Mouse (Mus musculus) hindbrain, embryonic 16.5 days (tissue): ENCODE measurements around the gene S100a13. TPM values are rescaled to one million over a fixed set of nuclear protein-coding genes. Genes with fewer than 3 reads are reported as not detected.
A peak's percentile ranks its signal among the peaks of the same experiment; 100 is the strongest.

Experiments used
- ATAC-seq: fragments of 200-750 bp; cut with Nextera tagmentation; 2 replicates; pipeline ENCODE4 v1.8.0; 2017; ENCODE audit warnings: moderate TSS enrichment, moderate library complexity
- H3K27ac ChIP-seq: fragments of 300-500 bp; sonication (generic); 2 replicates; pipeline ENCODE4 v1.5.1; 2014; ENCODE audit warnings: low read depth, mild to moderate bottlenecking, control low read depth, low read length, moderate library complexity
- H3K27me3 ChIP-seq: fragments of 300-500 bp; sonication (generic); replicated peaks from 2 replicates; pipeline ENCODE4 v1.6.1; 2014; ENCODE audit warnings: low read length; ENCODE audit not compliant: control insufficient read depth, insufficient read depth
- H3K36me3 ChIP-seq: fragments of 300-500 bp; sonication (generic); 2 replicates; pipeline ENCODE4 v1.6.1; 2014; ENCODE audit warnings: mild to moderate bottlenecking, low read length, moderate library complexity, mixed read lengths; ENCODE audit not compliant: control insufficient read depth, insufficient read depth
- H3K4me1 ChIP-seq: fragments of 300-500 bp; sonication (generic); 2 replicates; pipeline ENCODE4 v1.6.1; 2014; ENCODE audit warnings: low read depth, low read length; ENCODE audit not compliant: control insufficient read depth, insufficient read depth
- H3K4me2 ChIP-seq: fragments of 300-500 bp; sonication (generic); 2 replicates; pipeline ENCODE4 v1.6.1; 2014; ENCODE audit warnings: mild to moderate bottlenecking, low read length, control low read depth, moderate library complexity
- H3K4me3 ChIP-seq: fragments of 300-500 bp; sonication (generic); 2 replicates; pipeline ENCODE4 v1.5.1; 2014; ENCODE audit warnings: mild to moderate bottlenecking, low read length, control low read depth, moderate library complexity
- H3K9ac ChIP-seq: fragments of 300-500 bp; sonication (generic); 2 replicates; pipeline ENCODE4 v1.6.1; 2014; ENCODE audit warnings: low read depth, mild to moderate bottlenecking, control low read depth, low read length, moderate library complexity
- H3K9me3 ChIP-seq: fragments of 300-500 bp; sonication (generic); 2 replicates; pipeline ENCODE4 v1.6.1; 2014; ENCODE audit warnings: mild to moderate bottlenecking, low read length, moderate library complexity; ENCODE audit not compliant: control insufficient read depth
- WGBS: fragments of 180-500 bp; shearing (Covaris S2); extraction: QIAGEN DNeasy Blood & Tissue Kit; methylation state at CpG from one replicate; pipeline ENCODE4 v1.1.7; 2014; 5-methylcytosine and 5-hydroxymethylcytosine counted together
- polyA plus RNA-seq: library from polyadenylated mRNA; unstranded; fragments of >200 nt; fragmentation: Nextera tagmentation; extraction: Ambion mirVana; gene quantifications from 2 replicates; pipeline ENCODE4 v1.2.1, GENCODE M21; 2015

Gene S100a13
- polyA plus RNA-seq, 1 experiment from 2014 or later: 17.2 TPM

DNA sequence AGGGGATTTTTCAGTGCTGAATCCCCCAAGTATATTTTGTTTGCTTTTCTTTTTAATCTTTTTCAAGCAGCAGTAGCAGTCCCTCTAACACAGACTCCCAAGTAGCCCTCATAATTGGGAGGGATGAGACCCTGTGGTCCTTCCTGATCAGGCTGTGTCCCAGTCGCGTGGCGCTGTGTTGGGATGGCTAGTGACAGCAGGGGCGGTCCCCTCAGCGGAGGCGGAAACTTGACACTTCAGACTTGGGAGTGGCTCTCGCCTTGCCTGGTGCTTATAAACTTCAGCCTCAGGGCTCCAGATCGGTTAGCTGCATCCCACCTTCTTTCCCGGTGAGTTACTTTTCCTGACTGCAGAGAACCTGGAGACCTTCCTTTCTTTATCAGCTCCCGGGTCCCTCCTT lies 456 bp downstream of the S100a13 start:
- under 1% methylated on average over 10 of the region's 10 CpGs for WGBS
- H3K4me3 ChIP-seq: peak overlapping the region; percentile 32
- ATAC-seq: peak; percentile 47; the same call in 1 of the 2 replicates

DNA sequence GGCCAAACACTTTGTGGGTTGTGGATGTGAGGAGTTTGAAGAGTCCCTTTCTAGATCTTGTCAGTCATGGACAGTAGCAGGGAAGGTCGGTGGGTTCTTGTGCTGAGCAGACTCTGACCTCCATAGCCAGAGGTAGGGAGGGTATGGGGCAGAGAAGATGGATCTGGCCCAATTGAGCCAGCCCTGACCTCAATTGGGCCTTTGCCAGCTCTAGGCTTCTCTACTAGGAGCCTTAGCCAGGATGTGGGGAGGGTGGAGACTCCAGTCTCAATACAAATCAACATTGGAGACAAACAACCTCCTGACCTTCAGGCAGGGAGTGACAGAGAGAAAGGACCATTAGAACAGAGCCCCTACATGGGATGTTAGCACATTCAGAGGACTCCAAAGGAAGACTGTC lies 1.0 kb downstream of the S100a13 start:
- Histone ChIP-seq H3K9me3 (no peaks in the 10 kb centered on the region), H3K4me3 (peak overlapping the region; percentile 32), H3K27me3 (peaks cover 24% of the 10 kb centered on the region), H3K9ac (peak overlapping the region; percentile 41), H3K27ac (no peak overlapping the region), H3K4me2 (peak overlapping the region; percentile 61), H3K4me1 (peaks cover 3% of the 10 kb centered on the region; the same call in 1 of the 2 replicates), H3K36me3 (no peaks in the 10 kb centered on the region)
- ATAC-seq: 0 out of 2 replicates have a peak, but pooled peaks have one; percentile 4
- WGBS: 25% methylated on average over 1 of the region's 1 CpGs

More for the DNA sequence above, 456 bp downstream of the S100a13 start:
- Histone ChIP-seq H3K27me3 (peaks cover 24% of the 10 kb centered on the region), H3K4me2 (peak overlapping the region; percentile 61), H3K9me3 (no peaks in the 10 kb centered on the region), H3K36me3 (no peaks in the 10 kb centered on the region), H3K27ac (no peak overlapping the region), H3K4me1 (peaks cover 3% of the 10 kb centered on the region; the same call in 1 of the 2 replicates), H3K9ac (peak overlapping the region; percentile 41)

DNA sequence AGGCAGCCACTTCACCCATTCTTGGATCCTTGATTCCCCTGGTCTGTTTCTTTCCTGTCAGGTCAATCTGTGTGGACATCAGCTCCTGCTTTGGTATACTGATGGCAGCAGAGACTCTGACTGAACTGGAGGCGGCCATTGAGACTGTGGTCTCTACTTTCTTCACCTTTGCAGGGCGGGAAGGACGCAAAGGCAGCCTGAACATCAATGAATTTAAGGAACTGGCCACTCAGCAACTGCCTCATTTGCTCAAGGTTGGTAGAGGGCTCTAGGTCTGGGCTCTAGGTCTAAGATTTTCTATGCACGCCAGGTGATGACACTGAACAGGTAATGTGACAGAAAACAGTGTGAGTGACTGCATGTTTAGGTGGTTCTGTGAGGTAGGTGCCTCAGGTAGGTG lies 1.6 kb downstream of the S100a13 start:
- H3K27me3 ChIP-seq: peaks cover 24% of the 10 kb centered on the region
- no peaks in the 10 kb centered on the region for H3K9me3 ChIP-seq
- H3K4me1 ChIP-seq: peaks cover 3% of the 10 kb centered on the region; the same call in 1 of the 2 replicates
- ATAC-seq: no peak
- no peak overlapping the region for H3K27ac ChIP-seq
- H3K4me2 ChIP-seq: no peak overlapping the region
- H3K4me3 ChIP-seq: no peak overlapping the region
- no peaks in the 10 kb centered on the region for H3K36me3 ChIP-seq
- 88% methylated on average over 4 of the region's 4 CpGs for WGBS
- H3K9ac ChIP-seq: no peak overlapping the region

DNA sequence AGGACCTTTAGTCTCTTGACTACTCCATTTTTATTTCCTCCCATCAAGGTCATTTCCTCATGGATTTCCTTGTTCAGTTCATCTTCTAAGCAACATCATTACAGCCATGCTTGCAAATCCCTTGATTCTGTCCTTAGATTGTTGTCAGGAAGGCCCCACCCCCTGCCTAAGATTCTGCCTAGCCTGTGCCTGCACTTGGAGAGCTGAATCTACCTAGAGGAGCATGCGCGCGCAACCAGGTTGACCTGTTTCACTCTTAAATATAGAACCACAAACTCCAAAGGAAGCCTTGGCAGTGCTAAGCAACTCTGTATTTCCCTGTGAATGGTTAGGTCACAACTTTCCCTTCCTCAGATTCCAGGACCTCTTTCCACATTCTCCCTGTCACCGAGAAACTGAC lies 3.5 kb downstream of the S100a13 start:
- Histone ChIP-seq H3K4me3 (no peak overlapping the region), H3K9me3 (no peaks in the 10 kb centered on the region), H3K36me3 (no peaks in the 10 kb centered on the region), H3K27me3 (peaks cover 20% of the 10 kb centered on the region), H3K4me2 (no peak overlapping the region), H3K9ac (no peak overlapping the region), H3K4me1 (peaks cover 3% of the 10 kb centered on the region; the same call in 1 of the 2 replicates), H3K27ac (no peak overlapping the region)
- WGBS: 84% methylated on average over 4 of the region's 4 CpGs
- ATAC-seq: no peak

DNA sequence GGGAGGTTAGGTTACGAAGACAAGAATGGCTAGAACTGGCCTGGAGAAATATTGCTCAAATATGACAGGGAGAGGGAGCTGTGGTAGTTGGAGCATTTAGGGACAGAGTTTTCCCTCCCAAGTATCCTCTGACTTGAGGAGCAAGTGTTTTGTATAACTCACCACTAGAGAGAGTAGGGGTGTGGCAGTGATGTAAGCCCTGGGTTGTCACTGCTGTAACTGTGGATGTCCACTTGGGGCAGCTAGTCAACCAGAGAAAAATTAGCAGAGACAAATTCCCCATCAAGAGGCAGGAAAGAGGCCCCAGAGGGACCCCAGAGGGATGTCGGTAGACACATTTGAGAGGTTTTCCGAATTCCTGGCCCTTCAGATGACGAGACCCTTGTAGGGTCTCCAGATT lies 11.2 kb downstream of the S100a13 start:
- Histone ChIP-seq H3K9ac (no peak overlapping the region), H3K4me1 (no peaks in the 10 kb centered on the region), H3K9me3 (no peaks in the 10 kb centered on the region), H3K27me3 (no peaks in the 10 kb centered on the region), H3K36me3 (no peaks in the 10 kb centered on the region), H3K4me2 (no peak overlapping the region), H3K27ac (no peak overlapping the region), H3K4me3 (no peak overlapping the region)
- ATAC-seq: peak; percentile 45; the same call in 1 of the 2 replicates
- WGBS: 76% methylated on average over 4 of the region's 4 CpGs

DNA sequence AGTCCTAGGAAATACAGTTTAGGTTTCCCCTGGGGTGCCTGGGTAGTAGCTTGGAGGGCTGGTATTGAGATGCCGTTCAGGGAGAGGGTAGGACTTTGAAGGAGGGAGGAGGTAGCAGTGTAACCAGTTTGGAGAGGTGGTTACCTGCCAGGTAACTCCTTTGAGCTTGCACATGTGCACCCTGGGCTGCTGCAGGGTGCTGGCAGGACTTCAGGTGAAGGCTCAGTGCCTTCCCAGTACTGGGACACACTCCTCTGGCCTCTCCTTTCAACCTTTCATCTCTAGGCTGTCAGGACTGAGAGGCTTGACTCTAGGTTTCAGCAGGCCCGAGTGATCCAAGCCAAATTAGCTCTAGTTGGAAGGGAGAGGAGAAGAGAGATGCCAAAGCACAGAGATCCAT lies 11.8 kb downstream of the S100a13 start:
- no peak overlapping the region for H3K27ac ChIP-seq
- no peaks in the 10 kb centered on the region for H3K4me1 ChIP-seq
- no peaks in the 10 kb centered on the region for H3K9me3 ChIP-seq
- no peak for ATAC-seq
- no peaks in the 10 kb centered on the region for H3K36me3 ChIP-seq
- H3K9ac ChIP-seq: no peak overlapping the region
- WGBS: 84% methylated on average over 2 of the region's 2 CpGs
- no peak overlapping the region for H3K4me3 ChIP-seq
- no peak overlapping the region for H3K4me2 ChIP-seq
- H3K27me3 ChIP-seq: no peaks in the 10 kb centered on the region

DNA sequence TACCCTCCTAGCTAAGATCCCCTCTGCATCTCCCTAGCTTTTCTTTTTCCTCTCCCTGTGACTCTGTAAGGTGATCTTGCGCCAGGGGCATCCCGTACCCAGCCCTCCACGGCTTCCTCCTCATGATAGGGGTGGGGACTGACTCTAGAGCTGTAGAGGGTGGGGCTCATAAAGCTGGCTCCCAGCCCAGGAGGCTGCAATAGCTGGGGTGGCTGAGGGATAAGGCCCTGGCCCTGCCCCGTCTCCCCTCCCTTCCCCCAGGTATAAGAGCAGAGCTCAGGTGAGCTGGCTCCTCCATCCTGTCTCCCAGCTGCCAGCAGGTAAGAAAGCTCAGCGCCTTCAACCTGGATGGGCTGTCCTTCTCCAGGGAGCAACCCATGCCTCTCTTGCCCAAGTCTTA lies 12.3 kb downstream of the S100a13 start, which contains the start of gene S100a14:
TSS of gene S100a14 (plus strand) at position 277 of the 400 bp plus-strand sequence.
- Histone ChIP-seq H3K27ac (no peak within 1 kb of the TSS), H3K4me1 (no peaks in the 10 kb centered on the region), H3K36me3 (no peaks in the 10 kb centered on the region), H3K9ac (no peak within 1 kb of the TSS), H3K9me3 (no peaks in the 10 kb centered on the region), H3K27me3 (no peaks in the 10 kb centered on the region), H3K4me3 (no peak within 1 kb of the TSS), H3K4me2 (no peak within 1 kb of the TSS)
- WGBS: 80% methylated on average over 5 of the region's 5 CpGs
- ATAC-seq: no peak

DNA sequence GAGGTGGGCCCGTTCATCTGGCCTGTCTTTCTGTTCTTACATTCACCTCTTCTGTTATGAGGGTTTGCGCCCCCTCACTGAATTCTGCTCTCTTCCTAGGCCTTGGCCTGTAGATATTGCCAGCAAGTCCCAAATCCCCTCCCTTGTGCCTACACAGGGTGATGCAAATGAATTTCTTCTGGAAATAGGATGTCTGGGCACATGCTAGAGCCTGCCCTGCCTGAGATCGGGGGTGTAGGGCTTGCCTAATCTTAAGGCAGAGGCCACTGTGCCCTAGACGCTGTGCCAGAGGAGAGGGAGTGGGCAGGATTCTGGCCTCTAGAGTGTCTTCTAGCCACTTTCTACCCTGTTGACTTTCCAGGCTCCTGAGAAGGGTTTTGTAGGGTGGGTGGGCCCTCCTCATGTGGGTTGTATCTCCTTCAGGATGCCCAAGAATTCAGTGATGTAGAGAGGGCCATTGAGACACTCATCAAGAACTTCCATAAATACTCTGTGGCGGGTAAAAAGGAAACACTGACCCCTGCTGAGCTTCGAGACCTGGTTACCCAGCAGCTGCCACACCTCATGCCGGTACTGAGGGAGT lies 13.1 kb downstream of the S100a13 start:
- H3K4me1 ChIP-seq: no peaks in the 10 kb centered on the region
- no peaks in the 10 kb centered on the region for H3K27me3 ChIP-seq
- no peak for ATAC-seq
- no peak overlapping the region for H3K4me2 ChIP-seq
- WGBS: 88% methylated on average over 7 of the region's 7 CpGs
- no peak overlapping the region for H3K27ac ChIP-seq
- H3K9me3 ChIP-seq: no peaks in the 10 kb centered on the region
- no peak overlapping the region for H3K4me3 ChIP-seq
- H3K36me3 ChIP-seq: no peaks in the 10 kb centered on the region
- no peak overlapping the region for H3K9ac ChIP-seq

DNA sequence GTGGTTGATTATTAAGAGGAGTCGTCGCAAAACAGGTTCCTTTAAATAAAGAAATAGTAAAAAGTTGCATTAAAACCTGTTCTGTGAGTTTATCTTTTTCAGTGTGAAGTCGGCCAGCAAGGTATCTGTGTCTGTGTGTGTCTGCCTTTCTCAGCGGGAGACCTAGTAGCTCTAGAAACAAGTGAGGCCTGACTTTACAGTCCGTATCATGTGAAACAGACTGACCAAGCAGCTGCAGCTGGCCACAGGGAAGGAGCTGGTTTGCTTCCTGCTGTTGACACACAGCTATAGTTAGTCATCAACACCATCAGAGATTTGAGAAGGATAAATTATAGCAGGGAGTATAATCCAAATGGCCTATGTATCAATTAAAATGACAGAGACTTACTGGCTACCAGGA lies 17.5 kb downstream of the S100a13 start:
- Histone ChIP-seq H3K27ac (no peak overlapping the region), H3K4me3 (no peak overlapping the region), H3K9ac (no peak overlapping the region), H3K27me3 (no peaks in the 10 kb centered on the region), H3K9me3 (no peaks in the 10 kb centered on the region), H3K4me2 (no peak overlapping the region), H3K36me3 (no peaks in the 10 kb centered on the region), H3K4me1 (no peaks in the 10 kb centered on the region)
- ATAC-seq: no peak
- 74% methylated on average over 5 of the region's 5 CpGs for WGBS
